Mouse (Mus musculus) brain, embryonic 14.5 days (tissue): ENCODE results near the gene Pdilt.

Experiments
- CTCF ChIP-seq: fragments of 200-500 bp; IDR thresholded peaks from 2 replicates; pipeline ENCODE4 v1.5.1; 2012; ENCODE audit warnings: inconsistent platforms, mild to moderate bottlenecking, moderate library complexity, borderline replicate concordance; ENCODE audit not compliant: insufficient read depth, insufficient read length; ENCODE audit errors: extremely low read depth
- POLR2A ChIP-seq: fragments of 200-500 bp; IDR thresholded peaks from 2 replicates; pipeline ENCODE4 v1.6.1; 2012; ENCODE audit warnings: mild to moderate bottlenecking, inconsistent platforms, borderline replicate concordance; ENCODE audit not compliant: poor library complexity, insufficient read depth, insufficient read length, severe bottlenecking; ENCODE audit errors: extremely low read depth

DNA sequence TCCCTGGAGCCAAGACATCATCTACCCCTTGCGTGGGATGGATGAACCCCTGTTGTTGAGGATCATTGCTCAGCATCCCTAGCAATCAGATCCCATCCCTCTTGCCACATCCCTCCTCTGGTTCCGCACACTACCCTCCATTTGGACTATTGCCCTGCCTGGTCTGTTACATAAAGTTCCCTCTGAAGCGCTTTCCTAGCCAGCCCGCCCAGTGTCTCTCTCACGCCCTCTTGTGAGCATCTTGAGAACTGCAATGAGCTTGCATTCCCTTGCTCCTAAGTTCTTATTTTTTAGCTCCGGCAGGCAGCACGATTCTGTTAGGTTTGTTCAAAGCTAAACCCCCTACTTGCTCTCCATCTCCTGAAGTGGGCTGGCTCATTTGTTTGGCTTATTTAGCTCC is 10.2 kb downstream of the Pdilt start:
- peak; percentile 80 for TF ChIP-seq CTCF
- TF ChIP-seq POLR2A, result no peak
